Mouse (Mus musculus) embryonic fibroblast, embryonic 13.5 days (primary cell): ENCODE data around the gene Zbtb37.

Experiments
- CTCF ChIP-seq: IDR thresholded peaks from 2 replicates; pipeline ENCODE4 v1.5.1; 2011; ENCODE audit warnings: mild to moderate bottlenecking, control low read depth, low read length, moderate library complexity, borderline replicate concordance; ENCODE audit not compliant: insufficient read depth
- POLR2A ChIP-seq: IDR thresholded peaks from 2 replicates; pipeline ENCODE4 v1.6.1; 2011; ENCODE audit warnings: low read depth, mild to moderate bottlenecking, control low read depth, low read length, moderate library complexity

DNA sequence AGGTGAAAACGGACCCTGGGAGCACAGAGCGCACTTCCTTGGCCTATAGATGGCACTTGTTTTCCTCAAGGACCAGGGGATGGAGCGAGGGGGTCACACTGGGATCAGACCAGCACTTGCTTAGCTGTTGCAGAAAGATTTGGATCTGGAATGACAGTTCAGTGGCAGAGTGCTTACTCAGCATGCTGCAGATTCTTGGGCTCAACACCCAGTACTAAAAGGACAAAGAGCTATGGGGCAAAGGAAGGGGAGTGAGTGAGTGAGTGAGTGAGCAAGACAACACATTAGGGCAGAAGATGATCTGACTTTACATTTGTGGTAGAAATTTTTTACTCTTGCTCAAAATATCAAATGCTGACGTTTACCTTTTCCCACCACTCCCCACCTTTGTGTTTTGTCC is 29.7 kb downstream of the Zbtb37 start:
- no peak for TF ChIP-seq CTCF
- no peak for TF ChIP-seq POLR2A
